Mouse (Mus musculus): Measurements from ENCODE around the gene Mon1b.

The Mon1b gene

GRCm38 (mm10) chr8:113634670-113635591 is at the start of gene Mon1b:
TSS of gene Mon1b (plus strand) at chr8:113635587.
- peak; percentile 84 to 95 for DNase-seq (ENCODE audit: low spot score in 2 of 2)

- no peak for DNase-seq (ENCODE audit: low spot score in 2 of 2)
Observed at GRCm38 (mm10) chr8:113598401-113598800, 37.0 kb upstream of the Mon1b start.

- DNase-seq (ENCODE audit: low spot score in 2 of 2), result no peak
Observed at GRCm38 (mm10) chr8:113632634-113633033, 2.8 kb upstream of the Mon1b start.

GRCm38 (mm10) chr8:113634161-113634560 is 1.2 kb upstream of the Mon1b start:
- DNase-seq (ENCODE audit: low spot score in 2 of 2), result no peak

- peak; percentile 90 to 98 for DNase-seq (ENCODE audit: low spot score in 2 of 2)
Observed at GRCm38 (mm10) chr8:113635592-113636279, 349 bp downstream of the Mon1b start.

GRCm38 (mm10) chr8:113636280-113636628 is 867 bp downstream of the Mon1b start:
- DNase-seq (ENCODE audit: low spot score in 2 of 2), result no peak

GRCm38 (mm10) chr8:113640357-113640756 is 5.0 kb downstream of the Mon1b start:
- no peak for DNase-seq (ENCODE audit: low spot score in 2 of 2)

- no peak for DNase-seq (ENCODE audit: low spot score in 2 of 2)
Observed at GRCm38 (mm10) chr8:113642926-113643325, 7.5 kb downstream of the Mon1b start, which contains the start of gene Syce1l. TSS of gene Syce1l (plus strand) at chr8:113643213.

GRCm38 (mm10) chr8:113643479-113644210 is 8.3 kb downstream of the Mon1b start:
- DNase-seq (ENCODE audit: low spot score in 2 of 2), result no peak

GRCm38 (mm10) chr8:113645220-113645619 is 9.8 kb downstream of the Mon1b start:
- DNase-seq (ENCODE audit: low spot score in 2 of 2), result no peak

- DNase-seq (ENCODE audit: low spot score in 2 of 2), result no peak
Observed at GRCm38 (mm10) chr8:113652450-113652849, 17.1 kb downstream of the Mon1b start.

- no peak for DNase-seq (ENCODE audit: low spot score in 2 of 2)
Observed at GRCm38 (mm10) chr8:113653151-113653550, 17.8 kb downstream of the Mon1b start.

- peak in 1 of 2 experiments; percentile 28 for DNase-seq (ENCODE audit: low spot score in 2 of 2)
Observed at GRCm38 (mm10) chr8:113656154-113656553, 20.8 kb downstream of the Mon1b start.

- DNase-seq (ENCODE audit: low spot score in 2 of 2), result no peak
Observed at GRCm38 (mm10) chr8:113656681-113657298, 21.4 kb downstream of the Mon1b start.

- no peak for DNase-seq (ENCODE audit: low spot score in 2 of 2)
Observed at GRCm38 (mm10) chr8:113660128-113660527, 24.7 kb downstream of the Mon1b start.

GRCm38 (mm10) chr8:113664544-113664943 is 29.2 kb downstream of the Mon1b start:
- DNase-seq (ENCODE audit: low spot score in 2 of 2), result peak; percentile 11 to 69

- DNase-seq (ENCODE audit: low spot score in 2 of 2), result no peak
Observed at GRCm38 (mm10) chr8:113665036-113665435, 29.6 kb downstream of the Mon1b start.

- no peak for DNase-seq (ENCODE audit: low spot score in 2 of 2)
Observed at GRCm38 (mm10) chr8:113665951-113666350, 30.6 kb downstream of the Mon1b start.

GRCm38 (mm10) chr8:113666714-113667432 is 31.5 kb downstream of the Mon1b start:
- DNase-seq (ENCODE audit: low spot score in 2 of 2), result no peak

- DNase-seq (ENCODE audit: low spot score in 2 of 2), result no peak
Observed at GRCm38 (mm10) chr8:113669924-113670323, 34.5 kb downstream of the Mon1b start.
